Mouse (Mus musculus) cortical plate, adult 2 months (tissue): ENCODE results near the gene Cpxm2. TPM values are rescaled to one million over a fixed set of nuclear protein-coding genes. Genes with fewer than 3 reads are reported as not detected.
A peak's percentile ranks its signal among the peaks of the same experiment; 100 is the strongest.

Source experiments
- H3K27ac ChIP-seq: fragments of 200-500 bp; 2 replicates; pipeline ENCODE4 v1.5.1; 2012; ENCODE audit warnings: low read length, control low read depth, inconsistent platforms; ENCODE audit not compliant: insufficient read depth
- H3K4me1 ChIP-seq: fragments of 200-500 bp; 2 replicates; pipeline ENCODE4 v1.6.1; 2011; ENCODE audit warnings: low read length; ENCODE audit not compliant: control insufficient read depth, insufficient read depth
- H3K4me3 ChIP-seq: fragments of 200-500 bp; 2 replicates; pipeline ENCODE4 v1.5.1; 2011; ENCODE audit warnings: mild to moderate bottlenecking, low read length, control low read depth; ENCODE audit not compliant: insufficient read depth
- CTCF ChIP-seq: fragments of 200-500 bp; IDR thresholded peaks from 2 replicates; pipeline ENCODE4 v1.5.1; 2011; ENCODE audit warnings: mild to moderate bottlenecking, control low read depth, low read length; ENCODE audit not compliant: insufficient read depth; ENCODE audit errors: extremely low read depth
- POLR2A ChIP-seq: fragments of 200-500 bp; IDR thresholded peaks from 2 replicates; pipeline ENCODE4 v1.6.1; 2011; ENCODE audit warnings: mild to moderate bottlenecking, low read length, control low read depth; ENCODE audit not compliant: insufficient read depth; ENCODE audit errors: extremely low read depth
- polyA plus RNA-seq: library from polyadenylated mRNA; depleted of rRNA; stranded (reverse); fragments of >200 nt; gene quantifications from 2 replicates; pipeline ENCODE4 v1.2.3, GENCODE M21; 2012

Gene Cpxm2
- polyA plus RNA-seq, 1 experiment = 2.0 TPM

DNA sequence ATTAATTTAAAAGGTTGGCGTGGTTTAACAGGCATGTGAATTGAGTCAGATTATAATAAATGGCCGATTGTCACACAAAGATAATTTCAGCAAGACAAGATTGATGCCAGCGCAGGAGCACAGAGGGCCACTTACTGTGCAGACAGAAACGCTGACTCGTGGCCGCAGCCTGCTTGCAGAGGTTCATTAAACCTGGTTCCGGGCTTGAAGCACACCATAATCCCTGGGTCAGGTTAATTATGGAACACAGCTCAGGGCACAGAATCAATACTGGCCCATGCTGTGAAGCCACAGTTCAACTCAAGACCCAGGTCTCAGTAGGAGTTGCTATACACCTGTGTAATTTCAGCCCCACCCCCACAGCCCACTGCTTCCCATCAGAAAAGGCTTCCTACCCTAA lies 98.0 kb downstream of the Cpxm2 start:
- TF ChIP-seq CTCF (no peak), POLR2A (no peak)
- no peaks in the 10 kb centered on the region for H3K4me1 ChIP-seq
- H3K27ac ChIP-seq = no peak overlapping the region
- no peak overlapping the region for H3K4me3 ChIP-seq

DNA sequence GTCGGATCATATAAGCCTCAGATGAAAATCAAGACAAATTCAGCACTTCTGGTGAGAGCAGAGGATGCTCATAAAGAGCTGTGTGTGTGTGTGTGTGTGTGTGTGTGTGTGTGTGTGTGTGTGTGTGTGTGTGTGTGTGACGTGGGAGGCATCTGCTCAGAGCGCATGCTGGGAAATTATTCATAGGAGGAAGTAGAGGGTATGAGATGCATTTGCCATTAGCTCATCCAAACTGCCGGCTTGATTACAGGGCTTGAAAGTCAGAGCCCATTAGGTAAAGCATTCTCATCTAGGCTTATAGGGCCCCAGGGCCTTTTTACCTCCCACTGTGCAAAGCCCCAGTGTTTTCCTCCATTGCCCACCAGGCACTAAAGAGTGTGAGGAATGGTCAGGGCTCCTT lies 107.9 kb downstream of the Cpxm2 start:
- Histone ChIP-seq H3K27ac (no peak overlapping the region), H3K4me1 (no peaks in the 10 kb centered on the region; the same call in 1 of the 2 replicates), H3K4me3 (no peak overlapping the region)
- TF ChIP-seq CTCF = no peak
- TF ChIP-seq POLR2A = no peak

DNA sequence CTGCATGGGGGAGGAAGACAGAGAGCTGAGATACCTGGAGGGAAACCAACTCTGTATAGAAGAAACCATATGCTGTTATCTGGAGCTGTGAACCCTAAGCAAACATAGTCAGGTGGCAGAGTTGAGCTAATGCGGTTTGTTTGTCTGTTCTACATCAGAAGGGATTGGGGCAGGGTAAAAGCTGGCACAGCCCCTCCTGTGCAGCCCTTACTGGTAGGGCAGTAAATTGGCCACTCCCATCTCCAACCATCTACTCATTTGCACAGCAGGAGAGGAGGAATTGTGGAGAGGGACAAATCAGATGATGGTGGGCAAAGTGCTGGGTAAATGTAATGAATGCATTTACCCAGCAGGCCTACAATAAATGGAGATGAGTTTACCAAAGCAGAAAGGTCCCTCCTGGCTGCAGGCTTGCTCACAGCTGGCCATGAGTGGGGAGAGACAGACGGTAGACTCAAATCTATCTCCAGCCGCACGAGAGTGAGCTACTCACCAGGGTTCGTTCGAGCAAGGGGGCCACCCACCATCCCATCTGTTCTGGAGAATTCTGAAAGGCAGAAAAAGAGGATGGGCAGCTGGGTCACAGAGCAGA lies 122.5 kb downstream of the Cpxm2 start:
- H3K4me1 ChIP-seq = no peaks in the 10 kb centered on the region
- H3K27ac ChIP-seq = peak overlapping the region; percentile 32; the same call in 1 of the 2 replicates
- no peak overlapping the region for H3K4me3 ChIP-seq
- no peak for TF ChIP-seq CTCF

DNA sequence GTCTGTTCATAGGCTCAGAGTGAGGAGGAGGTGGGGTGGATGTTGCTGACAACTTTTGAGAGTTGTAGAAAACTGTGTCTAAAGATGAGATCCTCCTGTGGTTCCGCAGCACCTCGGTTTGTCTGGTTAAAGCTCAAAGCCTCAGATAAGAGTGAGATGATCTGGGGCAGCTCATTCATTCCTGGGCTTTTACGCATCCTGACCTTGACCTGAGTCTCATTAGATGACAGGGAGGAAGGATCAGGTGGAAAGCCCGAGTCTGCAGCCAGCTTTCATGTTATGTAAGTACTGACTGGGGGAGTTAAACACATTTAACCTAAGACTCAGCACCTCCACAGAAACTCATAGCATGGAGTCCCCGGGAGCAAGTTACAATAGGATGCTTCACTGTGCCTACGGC lies 127.9 kb downstream of the Cpxm2 start:
- Histone ChIP-seq H3K4me3 (no peak overlapping the region), H3K4me1 (peaks cover 5% of the 10 kb centered on the region; the same call in 1 of the 2 replicates), H3K27ac (no peak overlapping the region)
- no peak for TF ChIP-seq CTCF
- TF ChIP-seq POLR2A = no peak

DNA sequence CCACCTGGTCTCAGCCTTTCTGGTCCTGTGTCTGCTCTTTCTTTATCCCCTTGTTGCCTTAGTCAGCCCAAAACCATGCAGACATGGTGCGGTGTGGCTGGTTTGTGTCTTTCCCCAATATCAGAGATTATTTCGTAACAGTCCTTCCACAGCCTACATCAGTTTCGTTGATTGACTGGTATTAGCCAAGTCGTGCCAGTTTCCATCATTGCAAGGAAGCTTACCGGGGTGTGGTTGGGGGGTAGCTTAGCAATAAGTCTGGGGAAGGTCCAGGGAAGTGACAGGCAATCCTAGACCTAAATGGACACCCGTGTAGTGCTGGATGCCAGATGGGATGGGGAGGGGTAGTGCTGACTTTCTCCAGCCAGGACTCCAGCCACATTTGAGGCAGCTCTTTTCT lies 128.9 kb downstream of the Cpxm2 start:
- no peak for TF ChIP-seq CTCF
- no peak for TF ChIP-seq POLR2A
- Histone ChIP-seq H3K4me1 (peaks cover 5% of the 10 kb centered on the region; the same call in 1 of the 2 replicates), H3K4me3 (no peak overlapping the region), H3K27ac (no peak overlapping the region)

DNA sequence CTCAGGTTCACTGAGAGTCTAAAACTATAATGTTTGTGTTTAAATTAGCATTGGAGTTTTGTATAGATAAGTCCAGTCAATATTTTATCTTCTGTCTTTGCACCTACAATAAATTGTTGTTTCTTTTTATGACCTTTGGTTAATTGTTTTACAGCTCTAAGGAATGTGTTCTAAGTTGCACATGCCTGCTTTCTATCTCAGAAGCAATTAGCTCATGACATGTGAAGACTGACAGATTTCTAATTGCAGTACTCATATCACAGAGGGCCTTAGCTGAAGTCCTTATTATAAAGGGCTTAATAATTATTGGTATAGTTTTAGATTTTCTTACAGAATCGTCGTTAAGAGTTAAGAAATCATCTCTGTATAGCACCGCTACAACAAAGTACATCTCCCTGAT lies 138.6 kb downstream of the Cpxm2 start:
- H3K27ac ChIP-seq = no peak overlapping the region
- H3K4me3 ChIP-seq = no peak overlapping the region
- no peak for TF ChIP-seq CTCF
- TF ChIP-seq POLR2A = no peak
- peaks cover 2% of the 10 kb centered on the region for H3K4me1 ChIP-seq

DNA sequence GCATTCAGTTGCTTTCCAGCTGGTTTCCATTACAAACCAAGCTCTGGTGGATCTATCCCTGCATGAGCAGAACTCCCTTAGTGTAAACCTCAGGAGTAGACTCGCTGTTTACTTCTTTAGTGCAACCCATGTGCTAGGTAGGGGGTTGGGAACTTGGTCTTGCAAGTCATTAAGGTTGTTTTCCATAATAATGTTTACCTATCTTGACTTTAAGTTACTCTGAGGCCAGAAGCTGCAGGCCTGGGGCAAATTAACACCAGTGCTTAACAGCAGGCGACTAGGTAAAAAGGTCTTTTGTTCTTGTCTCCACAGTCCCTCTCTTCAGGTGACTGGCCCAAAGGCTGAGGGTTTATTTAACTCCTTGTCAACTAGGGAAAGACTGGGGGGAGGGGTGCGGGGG lies 139.3 kb downstream of the Cpxm2 start:
- no peak overlapping the region for H3K4me3 ChIP-seq
- H3K27ac ChIP-seq = no peak overlapping the region
- TF ChIP-seq CTCF (no peak), POLR2A (no peak)
- H3K4me1 ChIP-seq = peaks cover 2% of the 10 kb centered on the region

DNA sequence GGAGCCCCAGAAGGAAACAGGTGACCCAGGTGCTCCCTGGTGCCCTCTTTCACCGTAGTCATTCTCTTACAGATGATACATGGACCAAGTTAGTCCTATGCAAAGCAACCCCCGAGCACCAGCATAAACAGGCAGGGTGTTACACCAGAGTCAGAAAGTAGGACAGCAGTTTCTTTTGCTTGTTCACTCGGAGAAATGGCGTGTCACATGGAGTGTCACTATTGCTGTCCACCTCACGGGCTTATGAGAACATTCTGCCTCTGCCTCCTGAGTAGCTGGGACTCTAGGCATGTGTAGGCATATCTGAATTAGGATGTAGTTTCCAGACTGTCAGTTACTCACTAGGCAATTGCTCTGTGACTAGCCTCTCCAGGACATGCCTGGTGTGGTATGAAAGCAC lies 140.6 kb downstream of the Cpxm2 start:
- Histone ChIP-seq H3K4me1 (peaks cover 2% of the 10 kb centered on the region), H3K27ac (no peak overlapping the region), H3K4me3 (no peak overlapping the region)
- TF ChIP-seq CTCF (no peak), POLR2A (no peak)

DNA sequence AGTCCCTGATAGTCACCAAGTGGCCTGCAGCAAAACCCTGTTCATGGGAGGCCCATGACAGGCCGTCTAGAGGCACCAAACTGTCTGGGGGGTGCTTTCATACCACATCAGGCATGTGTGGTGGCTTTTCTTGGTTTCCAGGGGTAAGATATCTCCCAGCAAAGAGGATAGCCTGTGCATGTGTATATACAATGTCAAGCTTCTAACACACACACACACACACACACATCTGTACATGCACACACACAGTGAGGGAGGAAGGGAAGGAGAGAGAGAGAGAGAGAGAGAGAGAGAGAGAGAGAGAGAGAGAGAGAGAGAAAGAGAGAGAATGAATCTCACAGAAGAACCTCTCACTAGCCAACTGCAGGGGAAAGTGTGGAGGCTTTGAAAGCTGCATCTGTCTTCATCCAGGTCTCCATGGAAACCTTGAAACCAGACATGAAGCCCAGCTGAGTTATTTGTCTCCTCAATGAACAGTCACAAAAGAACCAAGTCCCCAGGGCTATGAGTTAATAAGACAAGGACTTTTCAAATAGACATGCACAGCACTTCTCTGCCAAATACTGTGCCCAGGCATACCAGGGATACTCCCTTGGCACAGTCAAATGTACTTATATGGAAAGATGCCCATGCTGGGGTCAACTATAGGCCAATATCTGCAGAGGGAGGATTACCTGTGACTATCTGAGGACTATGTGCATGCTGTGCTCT lies 141.4 kb downstream of the Cpxm2 start:
- peaks cover 2% of the 10 kb centered on the region for H3K4me1 ChIP-seq
- no peak overlapping the region for H3K27ac ChIP-seq
- no peak overlapping the region for H3K4me3 ChIP-seq
- TF ChIP-seq POLR2A = no peak
- no peak for TF ChIP-seq CTCF

DNA sequence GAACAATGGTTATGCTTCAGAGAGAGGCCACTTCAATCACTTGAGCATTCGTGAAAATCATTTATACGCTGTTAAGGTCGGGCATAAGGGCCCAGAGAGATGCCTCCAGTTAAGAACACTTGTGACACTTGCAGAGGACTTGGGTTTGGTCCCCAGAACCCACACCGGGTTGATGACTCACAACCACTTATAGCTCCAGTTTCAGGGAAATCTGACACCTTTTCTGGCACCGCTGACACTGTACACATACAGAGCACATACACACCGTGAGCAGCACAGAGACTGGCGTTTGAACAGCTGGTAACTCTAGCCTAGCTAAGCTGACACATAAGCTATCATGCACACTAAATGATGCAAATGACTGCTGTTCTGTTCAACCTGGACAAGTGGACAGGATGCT lies 145.5 kb downstream of the Cpxm2 start:
- H3K4me3 ChIP-seq = no peak overlapping the region
- peaks cover 5% of the 10 kb centered on the region for H3K4me1 ChIP-seq
- no peak overlapping the region for H3K27ac ChIP-seq
- TF ChIP-seq POLR2A = no peak
- no peak for TF ChIP-seq CTCF
